Mouse (Mus musculus) midbrain, embryonic 12.5 days (tissue): ENCODE measurements around the gene Trmt10b. TPM values are rescaled to one million over a fixed set of nuclear protein-coding genes. Genes with fewer than 3 reads are reported as not detected.

Source experiments
- ATAC-seq: fragments of 200-750 bp; cut with Nextera tagmentation; 2 replicates; pipeline ENCODE4 v1.8.0; 2017; ENCODE audit warnings: low read depth, moderate TSS enrichment, moderate library complexity; ENCODE audit not compliant: low FRiP score
- H3K27ac ChIP-seq: fragments of 300-500 bp; sonication (generic); replicated peaks from 2 replicates; pipeline ENCODE4 v1.5.1; 2016; ENCODE audit warnings: mild to moderate bottlenecking
- H3K27me3 ChIP-seq: fragments of 300-500 bp; sonication (generic); 2 replicates; pipeline ENCODE4 v1.6.1; 2016; ENCODE audit warnings: mild to moderate bottlenecking
- H3K36me3 ChIP-seq: fragments of 300-500 bp; sonication (generic); 2 replicates; pipeline ENCODE4 v1.6.1; 2016
- H3K4me1 ChIP-seq: fragments of 300-500 bp; sonication (generic); 2 replicates; pipeline ENCODE4 v1.6.1; 2016
- H3K4me2 ChIP-seq: fragments of 300-500 bp; sonication (generic); replicated peaks from 2 replicates; pipeline ENCODE4 v1.6.1; 2016; ENCODE audit warnings: mild to moderate bottlenecking, moderate library complexity
- H3K4me3 ChIP-seq: fragments of 300-500 bp; sonication (generic); 2 replicates; pipeline ENCODE4 v1.5.1; 2016; ENCODE audit warnings: mild to moderate bottlenecking
- H3K9ac ChIP-seq: fragments of 300-500 bp; sonication (generic); replicated peaks from 2 replicates; pipeline ENCODE4 v1.6.1; 2016; ENCODE audit warnings: mild to moderate bottlenecking, moderate library complexity
- H3K9me3 ChIP-seq: fragments of 300-500 bp; sonication (generic); 2 replicates; pipeline ENCODE4 v1.6.1; 2016; ENCODE audit warnings: mild to moderate bottlenecking
- WGBS: fragments of 180-500 bp; shearing (Covaris S2); methylation state at CpG from one replicate; pipeline ENCODE4 v1.1.7; 2016; 5-methylcytosine and 5-hydroxymethylcytosine counted together
- polyA plus RNA-seq: library from polyadenylated mRNA; unstranded; fragments of >200 nt; fragmentation: Nextera tagmentation; extraction: Ambion mirVana; gene quantifications from 2 replicates; pipeline ENCODE4 v1.2.1, GENCODE M21; 2016

The Trmt10b gene
- polyA plus RNA-seq, 1 experiment from 2014 or later, result 24.4 TPM

GRCm38 (mm10) chr4:45342286-45343155 lies 45.6 kb downstream of the Trmt10b start, which contains the start of gene Exosc3:
Gene Exosc3 (minus strand): TSS chr4:45342732.
- peaks cover 22% of the 10 kb centered on the region for H3K4me1 ChIP-seq
- peak; percentile 84 for ATAC-seq
- H3K4me2 ChIP-seq, result peak within 1 kb of the TSS; percentile 88
- H3K9me3 ChIP-seq, result no peaks in the 10 kb centered on the region
- under 1% methylated on average over 71 of the region's 76 CpGs for WGBS
- peak within 1 kb of the TSS; percentile 98 for H3K4me3 ChIP-seq
- H3K9ac ChIP-seq, result peak within 1 kb of the TSS; percentile 95
- no peaks in the 10 kb centered on the region for H3K27me3 ChIP-seq
- peak within 1 kb of the TSS; percentile 94 for H3K27ac ChIP-seq
- H3K36me3 ChIP-seq, result peaks cover 5% of the 10 kb centered on the region; the same call in 1 of the 2 replicates

GRCm38 (mm10) chr4:45356653-45357052 lies 59.7 kb downstream of the Trmt10b start:
- no peaks in the 10 kb centered on the region for H3K9me3 ChIP-seq
- 90% methylated on average over 3 of the region's 3 CpGs for WGBS

More at GRCm38 (mm10) chr4:45356653-45357052, 59.7 kb downstream of the Trmt10b start:
- no peak overlapping the region for H3K4me2 ChIP-seq
- ATAC-seq, result no peak
- H3K27ac ChIP-seq, result no peak overlapping the region
- no peak overlapping the region for H3K4me3 ChIP-seq
- H3K9ac ChIP-seq, result no peak overlapping the region
- H3K27me3 ChIP-seq, result no peaks in the 10 kb centered on the region
- H3K4me1 ChIP-seq, result no peaks in the 10 kb centered on the region
- H3K36me3 ChIP-seq, result peaks cover 15% of the 10 kb centered on the region; the same call in 1 of the 2 replicates

Other genes with a start within 250 kb of the Trmt10b start
- 13.8 and 14.5 TPM in 2 replicates for gene Fbxo10, start 212.5 kb upstream of the Trmt10b start, polyA plus RNA-seq
- gene Tomm5, start 189.0 kb upstream of the Trmt10b start, polyA plus RNA-seq, result 148 TPM in 2 replicates
- gene Frmpd1, start 112.3 kb upstream of the Trmt10b start, polyA plus RNA-seq, result 2.0 and 2.1 TPM in 2 replicates
- 12.8 and 14.2 TPM in 2 replicates for gene Dcaf10, start 45.0 kb downstream of the Trmt10b start, polyA plus RNA-seq
- gene Exosc3, start 45.6 kb downstream of the Trmt10b start, polyA plus RNA-seq, result 81.3 and 86.7 TPM in 2 replicates
- 80.8 and 87.7 TPM in 2 replicates for gene Slc25a51, start 111.6 kb downstream of the Trmt10b start, polyA plus RNA-seq
- gene Shb, start 235.3 kb downstream of the Trmt10b start, polyA plus RNA-seq, result 4.9 and 5.8 TPM in 2 replicates